Mouse (Mus musculus): ENCODE results near the gene Gzmd.
"Not testable (repeated sequence)": the region's sequence is repeated elsewhere in the genome, so short reads cannot be mapped to it uniquely, and the experiment has no call there.

DNA sequence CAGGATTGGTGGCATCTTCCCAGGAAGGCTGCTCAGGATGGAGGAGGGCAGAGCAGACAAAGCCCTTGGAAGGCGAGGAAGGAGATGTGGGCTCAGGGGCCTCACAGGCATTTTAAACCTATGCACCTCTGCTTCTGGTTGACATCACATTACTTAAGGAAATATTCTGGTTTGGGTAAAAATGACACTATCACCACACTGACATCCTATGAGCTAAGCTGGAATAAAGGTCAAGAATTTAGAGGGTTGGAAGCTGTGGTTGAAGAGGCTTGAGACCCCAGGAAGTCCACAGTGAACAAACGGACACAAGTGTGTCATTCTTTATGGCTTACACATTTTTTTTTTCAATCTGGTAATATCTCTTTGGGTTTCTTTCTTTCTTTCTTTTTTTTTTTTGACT, at the start of gene Gzmd:
- TF ChIP-seq POLR2A (IDR thresholded peaks at IDR 0.05; ENCODE audit: borderline replicate concordance, extremely low read depth, insufficient read depth, insufficient read length, poor library complexity, severe bottlenecking); CTCF (IDR thresholded peaks at IDR 0.05; ENCODE audit: borderline replicate concordance, extremely low read depth, insufficient read depth, insufficient read length): not testable (repeated sequence)

All from brain, embryonic 14.5 days (tissue).